Mouse (Mus musculus) induced T-regulatory cell, adult 2 months (primary cell): ENCODE data around the gene Gm12184.
A peak's percentile ranks its signal among the peaks of the same experiment; 100 is the strongest.
"Not testable (repeated sequence)": the region's sequence is repeated elsewhere in the genome, so short reads cannot be mapped to it uniquely, and the experiment has no call there.

Experiments used
- DNase-seq: peaks from one replicate; pipeline ENCODE4 v3.0.0-alpha.2; 2012; ENCODE audit warnings: low read depth

The Gm12184 gene

DNA sequence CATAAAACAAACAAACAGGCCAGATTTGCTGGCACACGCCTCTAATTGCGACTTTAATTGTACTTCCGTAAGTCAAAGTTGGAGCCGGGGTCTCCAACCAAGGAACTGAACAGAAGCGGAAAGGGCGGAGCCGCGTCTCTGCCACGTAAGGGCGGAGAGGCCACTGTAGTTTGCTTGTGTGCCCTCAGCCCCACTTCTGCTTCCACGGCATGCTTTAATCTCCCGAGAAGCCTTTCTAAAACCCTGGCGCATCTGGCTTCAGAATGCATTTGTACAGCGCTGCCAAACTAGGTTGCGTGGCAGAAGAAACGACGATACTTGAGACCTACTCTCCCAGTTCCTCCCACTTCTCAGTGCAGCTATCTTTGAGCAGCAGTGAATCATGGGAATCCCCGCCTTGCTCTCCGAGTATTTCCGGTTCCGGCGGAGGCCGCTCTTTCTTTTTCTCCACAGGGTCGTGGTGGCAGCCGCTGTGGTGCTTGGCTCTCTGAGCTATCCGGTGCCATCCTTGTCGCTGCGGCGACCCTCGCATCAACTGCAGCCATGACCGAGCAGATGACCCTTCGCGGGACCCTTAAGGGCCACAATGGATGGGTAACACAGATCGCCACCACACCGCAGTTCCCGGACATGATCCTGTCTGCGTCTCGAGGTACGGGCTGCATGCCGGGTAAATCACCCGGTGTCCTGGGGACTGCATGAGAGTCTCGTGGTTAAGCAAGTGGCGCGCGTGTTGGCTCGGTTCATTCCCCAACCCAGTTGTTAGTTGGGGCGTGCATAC is 26.3 kb downstream of the Gm12184 start, which contains the start of gene Rack1:
TSS of gene Rack1 (plus strand) at position 412 of the 781 bp plus-strand sequence.
- peak; percentile 96 for DNase-seq

DNA sequence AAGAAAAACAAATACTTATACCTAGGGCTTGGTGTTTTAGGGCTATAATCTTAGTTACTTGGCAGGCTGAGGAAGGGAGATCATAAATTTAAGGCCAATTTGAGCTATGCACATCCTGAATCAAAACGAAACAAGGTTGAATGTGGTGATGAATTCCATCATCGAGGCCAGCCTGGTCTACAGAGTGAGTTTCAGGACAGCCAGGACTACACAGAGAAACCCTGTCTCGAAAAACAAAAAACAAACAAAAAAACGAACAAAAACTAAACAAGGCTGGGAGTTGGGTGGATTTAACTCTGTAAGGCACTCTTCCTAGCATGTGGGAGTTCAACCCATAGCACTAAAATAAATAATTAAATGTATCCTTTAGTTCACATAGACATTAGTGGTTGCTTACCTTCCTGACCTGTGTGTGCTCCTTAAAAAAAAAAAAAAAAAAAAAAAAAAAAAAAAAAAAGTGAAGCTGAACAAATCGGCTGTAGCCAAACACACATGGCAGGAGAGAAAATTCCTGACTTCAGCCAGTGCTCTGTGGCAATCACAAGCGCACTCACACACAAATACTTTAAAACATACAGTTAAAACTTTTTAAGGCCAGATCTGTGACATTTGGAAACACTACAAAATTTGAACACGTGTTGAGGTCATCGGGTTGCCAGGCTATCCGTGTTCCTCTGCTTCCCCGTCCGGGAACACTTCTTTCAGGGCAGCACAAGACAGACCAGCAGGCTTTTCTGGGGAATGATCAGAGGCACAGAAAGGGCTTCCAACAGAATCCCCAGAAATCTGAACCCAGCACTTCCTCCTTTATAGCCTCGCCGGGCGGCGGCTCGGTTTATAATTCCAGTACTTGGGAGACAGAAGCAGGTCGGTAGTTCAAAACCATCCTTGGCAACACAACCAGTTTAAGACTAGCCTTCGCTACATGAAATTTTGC is 27.2 kb downstream of the Gm12184 start:
- peak; percentile 55 for DNase-seq

DNA sequence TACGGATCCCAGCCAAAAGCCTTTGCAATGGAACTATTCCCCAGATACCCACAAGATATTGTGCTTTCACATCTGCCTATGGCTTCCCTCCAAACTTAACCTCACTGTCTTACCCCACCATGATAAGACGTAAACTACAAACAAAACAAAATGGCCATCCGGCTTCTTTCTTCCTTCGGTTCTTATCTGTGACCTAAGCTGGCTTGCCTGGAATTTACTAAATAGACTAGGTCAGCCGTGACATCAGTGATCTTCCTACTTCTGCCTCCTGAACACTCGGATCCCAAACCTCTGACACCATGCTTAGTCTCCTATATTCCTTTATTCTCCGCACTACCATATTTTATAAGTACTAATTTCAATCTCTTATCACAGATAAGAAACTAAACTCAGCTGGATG is 28.1 kb downstream of the Gm12184 start:
- DNase-seq: no peak

DNA sequence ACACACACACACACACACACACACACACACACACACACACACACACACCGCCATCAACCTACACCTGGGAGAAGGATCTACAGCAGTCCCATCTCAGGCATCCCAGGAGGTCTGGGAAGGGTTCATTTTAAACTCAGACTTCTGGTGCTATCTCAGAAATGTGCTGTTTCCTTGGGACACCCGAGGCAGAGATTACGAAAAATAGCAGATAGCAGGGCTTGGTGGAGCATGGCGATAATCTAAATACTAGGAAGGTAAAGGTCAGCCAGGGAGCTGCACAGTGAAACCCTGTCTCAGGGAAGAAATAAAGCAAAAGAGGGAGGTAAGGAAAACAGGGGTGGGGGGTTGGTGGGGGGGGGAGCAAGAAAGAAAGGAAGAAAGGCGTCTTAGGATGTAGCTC is 29.2 kb downstream of the Gm12184 start:
- DNase-seq: no peak

DNA sequence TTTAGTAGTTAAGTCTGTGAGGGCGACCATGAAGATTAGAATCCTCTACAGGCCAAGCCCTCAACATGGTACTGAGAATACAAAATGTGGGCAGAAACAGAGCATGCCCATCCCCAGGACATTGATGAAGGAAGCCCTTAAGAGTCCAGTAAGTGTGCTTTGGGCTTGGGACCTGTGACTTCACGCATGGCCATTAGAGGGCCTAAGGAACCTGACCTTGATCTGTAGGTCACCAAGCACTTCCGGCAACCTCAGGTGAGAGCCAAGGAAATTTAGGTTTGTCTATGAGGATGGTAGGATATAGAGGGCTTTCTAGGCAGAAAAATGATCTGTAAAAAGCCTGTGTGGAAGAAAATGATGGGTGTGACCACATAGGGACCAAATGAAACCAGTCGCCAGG is 30.2 kb downstream of the Gm12184 start:
- DNase-seq: no peak

DNA sequence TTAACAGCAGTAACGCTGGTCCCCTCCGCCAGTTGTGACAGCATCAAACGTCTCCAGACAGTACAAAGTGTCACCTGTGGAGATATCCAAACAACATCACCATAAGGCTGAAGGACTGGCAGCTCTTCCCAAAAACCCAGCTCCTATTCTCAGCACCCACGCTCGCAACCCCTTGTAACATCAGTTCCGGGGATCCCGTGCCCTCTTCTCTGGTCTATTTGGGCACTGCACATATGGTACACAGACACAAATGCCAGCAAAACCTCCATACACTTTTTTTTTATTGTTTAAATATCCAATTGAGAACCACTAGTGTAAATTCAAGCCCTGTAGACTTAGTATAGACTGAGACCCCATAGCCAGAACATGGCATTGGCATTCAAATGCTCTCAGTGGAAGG is 31.2 kb downstream of the Gm12184 start:
- no peak for DNase-seq

DNA sequence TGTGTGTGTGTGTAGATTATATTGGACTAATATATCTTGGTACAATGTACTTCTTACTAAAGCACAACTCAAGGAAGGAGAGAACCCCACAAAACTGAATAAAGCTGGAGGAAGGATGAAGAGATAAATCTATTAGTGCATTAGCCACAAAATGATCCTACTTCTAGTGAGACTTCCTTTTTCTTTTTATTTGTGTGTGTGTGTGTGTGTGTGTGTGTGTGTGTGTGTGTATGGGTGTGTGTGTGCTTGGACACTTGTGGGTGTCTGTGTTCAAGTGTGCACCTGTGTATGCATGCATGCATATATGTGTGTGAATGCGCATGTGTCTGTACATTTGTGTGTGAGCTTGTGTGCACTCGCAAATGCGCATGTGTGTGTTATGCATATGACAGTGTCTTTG is 33.3 kb downstream of the Gm12184 start:
- DNase-seq: no peak

DNA sequence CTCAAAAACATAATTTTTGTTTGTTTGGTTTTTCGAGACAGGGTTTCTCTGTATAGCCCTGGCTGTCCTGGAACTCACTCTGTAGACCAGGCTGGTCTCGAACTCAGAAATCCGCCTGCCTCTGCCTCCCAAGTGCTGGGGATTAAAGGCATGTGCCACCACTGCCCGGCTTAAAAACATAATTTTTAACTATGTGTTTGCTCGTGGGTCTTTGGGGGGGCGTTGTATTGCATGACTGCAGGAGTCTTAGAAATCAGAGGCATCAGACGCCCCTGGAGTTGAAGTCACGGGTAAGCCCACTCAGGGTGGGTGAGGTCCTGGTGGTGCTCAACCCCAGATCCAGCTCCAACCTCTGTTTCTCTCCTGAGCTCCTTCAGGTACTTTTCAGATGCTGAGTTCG is 34.6 kb downstream of the Gm12184 start:
- DNase-seq: not testable (repeated sequence)

DNA sequence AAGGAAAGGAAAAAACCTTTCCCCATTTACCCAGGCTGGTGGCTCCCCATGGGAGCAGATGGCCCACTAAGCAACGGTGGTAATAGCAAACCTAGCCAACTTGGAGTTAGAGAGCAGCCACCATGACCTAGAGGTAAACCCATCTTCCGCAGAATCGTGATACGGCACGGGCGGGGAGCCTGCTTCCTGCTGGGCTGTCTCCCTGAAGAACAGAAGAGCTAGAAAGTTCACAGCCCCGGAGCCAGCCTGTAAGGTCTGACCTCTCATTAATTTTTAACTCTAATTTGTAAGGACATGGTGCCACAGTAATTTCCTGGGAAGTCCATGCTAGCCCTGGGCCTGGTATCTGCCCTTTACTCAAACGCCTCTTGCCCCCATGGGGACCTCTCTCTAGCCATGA is 35.5 kb downstream of the Gm12184 start:
- no peak for DNase-seq

DNA sequence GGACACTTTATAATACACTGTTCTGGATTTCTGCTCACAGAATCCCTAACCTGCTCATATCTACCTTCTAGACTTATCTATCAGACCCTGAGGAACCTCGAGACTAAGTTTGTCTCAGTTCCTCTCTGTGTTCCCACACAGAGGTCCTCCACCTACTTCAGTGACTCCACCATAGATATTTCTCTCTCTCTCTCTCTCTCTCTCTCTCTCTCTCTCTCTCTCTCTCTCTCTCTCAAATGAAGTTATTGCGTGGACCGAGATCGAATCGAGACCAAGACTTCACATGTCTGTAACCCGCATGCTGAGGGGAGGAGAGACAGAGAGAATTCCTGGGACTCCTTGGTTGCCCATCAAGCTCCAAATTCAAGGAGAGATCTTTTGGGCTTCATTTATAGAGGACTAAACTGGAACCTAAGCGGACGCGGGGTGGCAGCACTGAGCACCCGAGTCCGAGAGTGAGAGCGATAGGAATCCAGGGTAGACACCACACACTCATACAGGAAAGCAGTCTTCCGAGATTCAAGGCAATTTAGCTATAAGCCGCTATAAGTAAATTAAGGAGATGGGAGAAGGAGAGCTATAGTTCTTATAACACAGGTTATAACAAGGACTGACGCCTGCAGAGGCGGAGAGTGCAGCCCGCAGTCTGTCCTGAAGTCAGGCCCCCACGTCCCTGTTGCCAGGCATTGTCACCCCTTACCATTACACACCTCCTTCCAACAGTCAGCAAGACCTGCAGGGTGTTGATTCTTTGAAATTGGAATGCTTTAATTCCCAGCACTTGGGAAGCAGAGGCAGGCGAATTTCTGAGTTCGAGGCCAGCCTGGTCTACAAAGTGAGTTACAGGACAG is 36.3 kb downstream of the Gm12184 start:
- DNase-seq: peak; percentile 92

DNA sequence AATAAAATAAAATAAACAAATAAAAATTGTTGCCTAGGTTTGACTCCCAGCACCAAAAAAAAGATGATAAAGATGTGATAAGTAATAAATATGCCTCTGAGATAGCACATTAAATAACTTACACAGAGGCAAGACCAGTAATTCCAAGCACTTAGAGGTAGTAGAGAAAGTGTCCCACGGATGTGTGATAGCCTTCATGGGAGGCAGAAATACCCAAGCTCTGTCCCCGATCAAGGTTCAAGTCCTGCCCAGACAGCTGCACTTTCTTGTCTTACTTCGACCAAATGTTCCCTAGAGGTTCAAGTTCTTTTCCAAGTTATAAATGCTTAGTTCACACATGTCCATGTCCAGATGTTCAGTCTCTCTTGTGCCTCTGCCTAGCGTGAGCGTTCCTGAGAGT is 37.2 kb downstream of the Gm12184 start:
- no peak for DNase-seq

DNA sequence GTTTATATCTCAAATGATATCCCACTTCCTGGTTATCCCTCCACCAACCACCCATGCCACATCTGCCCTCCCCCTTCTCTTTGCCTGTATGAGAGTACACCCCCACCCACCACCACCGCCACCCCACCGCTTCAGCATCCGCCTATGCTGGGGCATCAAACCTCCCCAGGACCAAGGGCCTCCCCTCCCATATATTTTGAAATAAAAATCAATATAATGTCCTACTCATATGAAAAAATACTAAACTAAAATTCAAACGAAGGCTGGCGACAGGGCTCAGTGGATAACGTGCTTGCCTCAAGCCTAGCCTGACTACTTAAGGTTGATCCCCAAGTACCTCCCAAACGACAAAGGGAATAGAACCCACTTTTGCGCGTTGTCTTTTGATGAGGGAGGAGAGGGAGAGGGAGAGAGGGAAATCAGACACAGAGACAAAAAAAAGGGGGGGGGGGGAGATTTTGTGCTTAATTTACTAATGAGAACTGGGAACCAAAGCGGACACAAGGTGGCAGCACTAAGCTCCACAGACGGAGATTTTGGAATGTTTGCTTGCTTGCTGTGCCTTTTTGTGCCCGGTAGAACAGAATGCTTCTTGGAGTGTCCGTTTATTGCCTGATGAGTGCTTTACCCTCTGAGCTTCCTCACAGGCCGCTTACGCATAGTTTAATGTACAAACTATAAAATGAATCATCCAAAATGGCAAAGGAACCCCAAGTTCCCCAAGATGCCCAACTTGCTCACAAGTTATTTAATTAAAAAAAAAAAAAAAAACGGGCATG is 38.0 kb downstream of the Gm12184 start:
- peak; percentile 94 for DNase-seq

DNA sequence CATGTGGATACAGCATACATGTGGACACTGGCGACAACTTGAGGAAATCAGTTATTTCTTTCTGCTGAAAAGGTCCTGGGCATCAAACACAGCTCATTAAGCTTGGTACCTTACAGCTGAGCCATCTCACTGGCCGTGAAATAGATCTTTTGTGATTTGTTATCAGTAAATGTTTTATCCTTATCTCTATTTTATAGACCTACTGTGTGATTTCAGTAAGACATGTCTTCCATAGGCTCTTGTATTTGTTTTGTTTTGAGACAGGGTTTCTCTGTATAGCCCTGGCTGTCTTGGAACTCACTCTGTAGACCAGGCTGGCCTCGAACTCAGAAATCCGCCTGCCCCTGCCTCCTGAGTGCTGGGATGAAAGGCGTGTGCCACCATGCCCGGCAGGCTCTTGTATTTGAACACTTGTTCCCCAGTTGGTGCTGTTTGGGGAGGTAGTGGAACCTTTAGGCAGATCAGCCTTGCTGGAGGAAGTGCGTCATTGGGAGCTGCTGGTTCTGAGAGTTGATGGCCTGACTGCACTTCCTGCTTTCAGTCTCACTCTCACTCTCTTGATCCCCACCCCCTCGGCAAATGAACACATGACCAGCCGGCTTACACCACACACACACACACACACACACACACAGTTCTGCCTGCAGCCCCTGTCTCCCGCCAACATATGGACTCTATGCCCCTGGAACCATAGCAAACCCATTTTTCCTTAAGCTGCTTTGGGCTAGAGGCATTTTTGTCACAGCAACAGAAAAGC is 38.8 kb downstream of the Gm12184 start:
- peak; percentile 94 for DNase-seq

DNA sequence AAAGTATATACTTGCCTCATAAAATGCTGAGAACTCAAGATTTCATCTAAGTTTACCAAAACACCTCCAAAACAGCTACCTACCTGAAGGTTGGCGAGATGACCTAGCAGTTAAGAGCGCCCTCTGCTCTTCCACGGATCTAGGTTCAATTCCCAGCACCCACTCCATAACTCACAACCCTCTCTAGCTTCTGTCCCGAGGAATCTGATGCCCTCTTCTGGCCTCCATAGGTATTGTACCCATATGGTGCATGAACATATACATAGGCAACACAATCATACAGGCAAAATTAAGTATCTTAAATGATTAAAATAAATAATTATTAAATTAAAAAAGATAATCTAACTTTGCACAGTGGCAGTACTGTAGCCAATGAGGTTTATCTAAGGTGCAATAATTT is 44.2 kb downstream of the Gm12184 start:
- no peak for DNase-seq

DNA sequence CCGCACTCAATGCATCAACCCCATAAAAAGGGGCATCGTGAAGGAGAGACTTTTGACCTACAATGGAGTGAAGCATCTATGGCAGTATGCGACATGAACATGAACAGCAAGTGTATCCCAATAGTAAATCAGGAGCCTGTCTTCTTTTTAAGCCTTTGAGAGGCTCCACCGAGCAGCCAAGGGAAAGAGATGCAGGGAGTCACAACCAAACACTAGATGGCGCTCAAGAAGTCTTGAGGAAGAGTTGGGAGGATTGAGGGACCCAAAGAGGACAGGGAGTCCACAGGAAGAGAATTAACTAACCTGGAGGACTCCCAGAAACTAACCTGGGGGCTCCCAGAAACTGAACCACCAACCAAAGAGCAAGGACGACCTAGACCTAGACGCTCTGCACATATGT is 47.0 kb downstream of the Gm12184 start:
- peak; percentile 86 for DNase-seq

DNA sequence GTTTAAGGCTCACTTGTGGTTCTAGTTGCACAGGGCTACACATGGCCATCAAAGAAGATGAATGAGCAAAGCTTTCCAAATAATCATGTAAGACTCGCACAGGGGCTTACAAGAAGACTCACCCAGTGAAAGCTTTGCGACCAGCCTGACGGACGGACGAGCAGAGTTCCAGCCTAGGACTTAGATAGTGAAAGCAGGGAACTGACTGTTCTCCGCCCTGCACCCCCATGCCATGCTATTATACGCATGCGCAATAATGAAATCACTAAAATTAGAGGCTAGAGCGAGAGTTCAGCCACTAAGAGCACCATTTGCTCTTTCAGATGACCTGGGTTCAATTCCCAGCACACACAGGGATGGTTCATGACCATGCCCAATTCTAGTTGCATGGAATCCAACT is 49.2 kb downstream of the Gm12184 start:
- no peak for DNase-seq

DNA sequence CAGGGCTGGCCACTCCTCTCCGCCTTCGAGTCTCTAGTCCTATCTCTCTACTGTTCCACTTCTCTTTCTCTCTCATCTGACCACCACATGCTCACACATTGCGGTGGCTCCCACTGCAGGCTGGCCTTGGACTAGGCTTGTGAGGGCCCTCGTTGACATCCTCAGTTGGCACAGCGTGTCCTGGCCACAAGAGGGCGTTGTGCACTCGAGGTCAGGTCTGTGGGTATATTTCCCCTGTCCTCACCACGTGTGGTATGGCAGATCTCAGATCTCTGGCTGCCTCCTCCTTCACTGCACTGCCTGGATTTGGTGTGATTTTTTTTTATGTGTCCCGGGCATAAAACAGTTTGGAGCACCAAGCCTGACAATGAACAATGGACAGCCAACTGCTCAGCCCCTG is 49.8 kb downstream of the Gm12184 start:
- peak; percentile 61 for DNase-seq

DNA sequence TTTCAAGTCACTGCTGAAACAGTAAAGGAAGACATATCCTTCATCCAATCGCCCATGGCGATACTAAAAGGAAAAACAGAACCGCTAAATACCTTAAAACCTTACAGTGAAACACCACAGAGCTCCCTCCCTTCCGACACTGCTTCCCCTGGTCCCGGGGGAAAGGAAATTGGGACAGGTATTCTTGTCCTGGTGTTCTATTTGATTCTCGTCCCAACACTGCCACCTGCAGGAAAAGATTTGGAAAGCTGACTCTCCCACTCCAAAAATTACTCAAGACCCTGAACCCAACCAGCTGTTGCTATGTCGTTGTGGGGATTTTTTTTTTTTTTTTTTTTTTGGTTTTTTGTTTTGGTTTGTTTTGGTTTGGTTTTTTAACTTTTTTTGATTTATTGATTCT is 51.0 kb downstream of the Gm12184 start:
- peak; percentile 73 for DNase-seq
